ENCODE assay signal across 8 mouse cellular contexts in the genomic region with DNA sequence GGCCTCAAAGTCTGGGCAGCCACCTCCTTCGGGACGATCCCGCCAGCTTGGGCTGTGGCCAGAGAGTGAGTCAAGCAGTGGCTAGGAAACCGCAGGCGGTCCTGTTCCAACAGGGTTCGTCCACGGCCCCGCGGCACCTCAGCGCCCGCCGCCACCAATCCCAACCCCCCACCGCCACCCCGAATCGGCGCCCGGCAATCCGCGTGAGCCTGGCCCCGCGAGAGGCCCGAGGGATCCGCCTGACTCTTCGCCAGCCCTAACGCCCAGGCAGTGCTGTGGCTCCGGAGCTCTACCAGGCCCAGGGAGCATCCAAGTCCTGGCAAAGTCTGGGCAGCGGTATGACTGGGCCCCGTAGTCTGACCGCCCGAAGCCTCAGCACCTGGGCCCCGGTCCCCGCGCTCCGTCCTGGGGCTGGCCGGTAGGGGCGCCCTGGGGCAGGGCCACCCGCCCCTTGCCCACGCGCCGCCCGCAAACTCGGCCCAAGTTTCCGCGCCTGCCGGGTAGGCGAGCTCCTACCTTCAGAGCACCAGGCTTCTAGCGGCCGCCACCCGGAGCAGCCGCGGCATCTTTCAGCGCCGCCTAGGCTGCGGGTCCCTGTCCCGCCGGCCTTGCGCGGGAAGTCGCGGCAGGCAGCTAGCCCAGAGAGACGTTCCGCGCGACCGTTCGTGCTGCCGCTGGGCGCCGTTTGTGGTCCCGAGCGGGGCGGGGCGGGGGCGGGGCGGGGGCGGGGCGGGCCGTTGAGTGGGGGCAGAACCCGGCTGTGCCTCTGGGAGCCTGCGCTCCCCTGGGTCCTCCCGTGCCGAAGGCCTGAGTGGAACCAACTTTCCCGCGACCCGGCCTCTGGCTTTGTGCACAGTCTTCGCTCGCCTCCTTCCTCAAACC. TPM values are rescaled to one million over a fixed set of nuclear protein-coding genes. Genes with fewer than 3 reads are reported as not detected.
DNase-seq lines count a peak whose midpoint lies in the region; ATAC-seq and TF ChIP-seq lines count a peak whose summit lies in the region.

A gene (minus strand): TSS at position 700 of the 882 bp plus-strand sequence.

- H3K27me3 ChIP-seq in hindbrain, postnatal 0 days (ENCODE audit: insufficient read depth, low read length), result no peaks in the 10 kb centered on the region

- peak within 1 kb of the TSS; percentile 69 for H3K27ac ChIP-seq in hindbrain, postnatal 0 days

- ATAC-seq in hindbrain, postnatal 0 days, result peak; percentile 78
- peak; percentile 45 for ATAC-seq in megakaryocyte progenitor cell, adult 5-6 weeks (replicated peaks; ENCODE audit: poor library complexity)

- intact Hi-C loops in left cerebral cortex, postnatal 14 days (cut with DNase I), result no loop called here

- peak within 1 kb of the TSS; percentile 67 for H3K9ac ChIP-seq in hindbrain, postnatal 0 days (replicated peaks; ENCODE audit: low read length)

- under 1% methylated on average over 68 of the region's 87 CpGs for WGBS in hindbrain, postnatal 0 days

- no peaks in the 10 kb centered on the region for H3K9me3 ChIP-seq in hindbrain, postnatal 0 days (ENCODE audit: low read length)

- H3K4me3 ChIP-seq in hindbrain, postnatal 0 days (ENCODE audit: low read length), result peak within 1 kb of the TSS; percentile 70

- peak within 1 kb of the TSS; percentile 97 for H3K4me2 ChIP-seq in hindbrain, postnatal 0 days (ENCODE audit: low read depth, low read length)

- TF ChIP-seq CTCF in hindbrain, postnatal 0 days (IDR thresholded peaks at IDR 0.05; ENCODE audit: low read depth), result no peak; the same call in 1 of the 2 replicates

- H3K4me1 ChIP-seq in hindbrain, postnatal 0 days (ENCODE audit: insufficient read depth, low read length), result peaks cover 1% of the 10 kb centered on the region; the same call in 1 of the 2 replicates

- H3K36me3 ChIP-seq in hindbrain, postnatal 0 days (ENCODE audit: insufficient read depth, low read length), result no peaks in the 10 kb centered on the region

- DNase-seq in adipocyte (ENCODE audit: low spot score), result peak; percentile 75
- peak; percentile 64 to 74 for DNase-seq in cerebellum, postnatal 36 days
- peak; percentile 47 for DNase-seq in gastrocnemius, adult 8-10 months (ENCODE audit: low spot score in 2 of 2)
- DNase-seq in hindbrain, postnatal 0 days (ENCODE audit: low spot score), result peak; percentile 67
- DNase-seq in left cerebral cortex, postnatal 14 days (ENCODE audit: low spot score in 2 of 2), result peak; percentile 32 to 51
- peak; percentile 34 to 61 for DNase-seq in right cerebral cortex, adult 2 months (ENCODE audit: low spot score in 2 of 2)
- DNase-seq in urinary bladder, postnatal 36 days (ENCODE audit: low spot score in 2 of 2), result peak; percentile 64 to 70

RNA-seq across cellular contexts. Expression of the gene that starts here (rescaled TPM):
- total RNA-seq in gastrocnemius, adult 8-10 months (2022), result 1 to 10 TPM; 1.8 to 3.3 (median 2.5) TPM
- 10.6 and 14.7 TPM in 2 replicates for total RNA-seq in hindbrain, postnatal 0 days (2014; rRNA removed)
- polyA plus RNA-seq in hindbrain, postnatal 0 days (2015; fragmentation: Nextera tagmentation; extraction: Ambion mirVana), result 5.2 and 5.3 TPM in 2 replicates
- 10 to 100 TPM; 11.5 to 16.7 TPM for total RNA-seq in left cerebral cortex, postnatal 14 days (2021)
- 33.8 and 42.4 TPM in 2 replicates for total RNA-seq in megakaryocyte progenitor cell, adult 5-6 weeks (2015)
- 17.8 and 25.6 TPM in 2 replicates for total RNA-seq in megakaryocyte progenitor cell, adult 5-6 weeks (2017)

Comparison
In these comparisons a context has a peak if more than half of its experiments do, and no peak if none do; other contexts are left out.
1. Peak in every context shown above with its lines: DNase-seq, ATAC-seq, H3K4me3 ChIP-seq and H3K27ac ChIP-seq.